Mouse (Mus musculus) liver, adult 2 months (tissue): ENCODE data around the gene Rcl1. TPM values are rescaled to one million over a fixed set of nuclear protein-coding genes. Genes with fewer than 3 reads are reported as not detected.
A peak's percentile ranks its signal among the peaks of the same experiment; 100 is the strongest.

Experiments
- DNase-seq: peaks from one replicate; pipeline ENCODE4 v3.0.0-alpha.2; 2011; ENCODE audit warnings: low read depth, low spot score; ENCODE audit errors: extremely low read depth
- H3K27ac ChIP-seq: fragments of 200-500 bp; replicated peaks from 2 replicates; pipeline ENCODE4 v1.5.1; 2012; ENCODE audit warnings: low read depth, mild to moderate bottlenecking, control low read depth, inconsistent platforms, low read length; ENCODE audit not compliant: insufficient read depth
- H3K27me3 ChIP-seq: fragments of 200-500 bp; 2 replicates; pipeline ENCODE4 v1.6.1; 2012; ENCODE audit warnings: mild to moderate bottlenecking, moderate library complexity, low read length, inconsistent platforms; ENCODE audit not compliant: control insufficient read depth, insufficient read depth
- H3K36me3 ChIP-seq: fragments of 200-500 bp; 2 replicates; pipeline ENCODE4 v1.6.1; 2012; ENCODE audit warnings: low read length, inconsistent platforms; ENCODE audit not compliant: control insufficient read depth, insufficient read depth
- H3K4me1 ChIP-seq: fragments of 200-500 bp; 2 replicates; pipeline ENCODE4 v1.6.1; 2011; ENCODE audit warnings: low read length; ENCODE audit not compliant: control insufficient read depth, insufficient read depth
- H3K4me3 ChIP-seq: fragments of 200-500 bp; 2 replicates; pipeline ENCODE4 v1.5.1; 2011; ENCODE audit warnings: low read depth, mild to moderate bottlenecking, control low read depth, low read length, moderate library complexity; ENCODE audit not compliant: insufficient read depth
- H3K79me2 ChIP-seq: fragments of 200-500 bp; 2 replicates; pipeline ENCODE4 v1.6.1; 2012; ENCODE audit warnings: inconsistent platforms, mild to moderate bottlenecking, low read length, moderate library complexity; ENCODE audit not compliant: control insufficient read depth, insufficient read depth
- H3K9ac ChIP-seq: fragments of 200-500 bp; 2 replicates; pipeline ENCODE4 v1.6.1; 2012; ENCODE audit warnings: low read depth, mild to moderate bottlenecking, control low read depth, inconsistent platforms, low read length
- CTCF ChIP-seq: fragments of 200-500 bp; IDR thresholded peaks from 2 replicates; pipeline ENCODE4 v1.5.1; 2011; ENCODE audit warnings: low read depth, low read length, control low read depth
- POLR2A ChIP-seq: fragments of 200-500 bp; IDR thresholded peaks from 2 replicates; pipeline ENCODE4 v1.6.1; 2011; ENCODE audit warnings: low read length, control low read depth; ENCODE audit not compliant: insufficient read depth; ENCODE audit errors: extremely low read depth
- WGBS: fragments of 180-500 bp; shearing (Covaris S2); methylation state at CpG from one replicate; pipeline ENCODE4 v1.1.7; 2018; 5-methylcytosine and 5-hydroxymethylcytosine counted together
- polyA plus RNA-seq: library from polyadenylated mRNA; depleted of rRNA; stranded (reverse); fragments of >200 nt; gene quantifications from 2 replicates; pipeline ENCODE4 v1.2.3, GENCODE M21; 2012
- total RNA-seq: library from RNA; depleted of rRNA; stranded (reverse); fragments of >200 nt; gene quantifications from 2 replicates; pipeline ENCODE4 v1.2.3, GENCODE M21; 2014

The Rcl1 gene
- total and polyA plus RNA-seq, 2 experiments: 87.8 to 132 TPM

GRCm38 (mm10) chr19:29140933-29141332 lies 39.8 kb downstream of the Rcl1 start:
- no peaks in the 10 kb centered on the region for H3K27me3 ChIP-seq
- H3K4me1 ChIP-seq: 0 out of 2 replicates have a peak, but pooled peaks cover 1% of the 10 kb centered on the region
- no peak overlapping the region for H3K27ac ChIP-seq
- 93% methylated on average over 16 of the region's 16 CpGs for WGBS
- no peak overlapping the region for H3K9ac ChIP-seq
- H3K4me3 ChIP-seq: no peak overlapping the region
- H3K79me2 ChIP-seq: peaks cover 3% of the 10 kb centered on the region; the same call in 1 of the 2 replicates
- H3K36me3 ChIP-seq: peaks cover 89% of the 10 kb centered on the region
- TF ChIP-seq POLR2A (no peak), CTCF (no peak)
- no peak for DNase-seq

- H3K79me2 ChIP-seq: peaks cover 3% of the 10 kb centered on the region; the same call in 1 of the 2 replicates
- 0 out of 2 replicates have a peak, but pooled peaks cover 1% of the 10 kb centered on the region for H3K4me1 ChIP-seq
- TF ChIP-seq POLR2A (no peak), CTCF (no peak)
- WGBS: 88% methylated on average over 6 of the region's 6 CpGs
- peaks cover 81% of the 10 kb centered on the region for H3K36me3 ChIP-seq
- no peak overlapping the region for H3K4me3 ChIP-seq
- H3K27me3 ChIP-seq: no peaks in the 10 kb centered on the region
- no peak overlapping the region for H3K9ac ChIP-seq
- DNase-seq: no peak
- H3K27ac ChIP-seq: no peak overlapping the region
Measured at GRCm38 (mm10) chr19:29142307-29142706, 41.1 kb downstream of the Rcl1 start.

GRCm38 (mm10) chr19:29145421-29145820 lies 44.2 kb downstream of the Rcl1 start:
- no peaks in the 10 kb centered on the region for H3K79me2 ChIP-seq
- TF ChIP-seq CTCF (no peak), POLR2A (no peak)
- peak; percentile 51 for DNase-seq
- H3K27ac ChIP-seq: peak overlapping the region; percentile 27; the same call in 1 of the 2 replicates
- no peak overlapping the region for H3K9ac ChIP-seq
- no peak overlapping the region for H3K4me3 ChIP-seq
- H3K36me3 ChIP-seq: peaks cover 52% of the 10 kb centered on the region
- H3K4me1 ChIP-seq: 0 out of 2 replicates have a peak, but pooled peaks cover under 1% of the 10 kb centered on the region
- H3K27me3 ChIP-seq: no peaks in the 10 kb centered on the region
- WGBS: 77% methylated on average over 6 of the region's 6 CpGs

GRCm38 (mm10) chr19:29146820-29147219 lies 45.6 kb downstream of the Rcl1 start:
- Histone ChIP-seq H3K27me3 (no peaks in the 10 kb centered on the region), H3K4me1 (no peaks in the 10 kb centered on the region), H3K4me3 (no peak overlapping the region), H3K9ac (no peak overlapping the region), H3K27ac (no peak overlapping the region), H3K79me2 (no peaks in the 10 kb centered on the region), H3K36me3 (peaks cover 40% of the 10 kb centered on the region)
- 75% methylated on average over 9 of the region's 9 CpGs for WGBS
- peak; percentile 33 for DNase-seq
- no peak for TF ChIP-seq POLR2A
- TF ChIP-seq CTCF: no peak

GRCm38 (mm10) chr19:29149583-29149982 lies 48.4 kb downstream of the Rcl1 start:
- peaks cover 15% of the 10 kb centered on the region for H3K36me3 ChIP-seq
- peak; percentile 30 for DNase-seq
- H3K27me3 ChIP-seq: no peaks in the 10 kb centered on the region
- H3K27ac ChIP-seq: no peak overlapping the region
- no peaks in the 10 kb centered on the region for H3K4me1 ChIP-seq
- TF ChIP-seq CTCF: no peak
- no peak for TF ChIP-seq POLR2A
- H3K4me3 ChIP-seq: no peak overlapping the region
- 68% methylated on average over 6 of the region's 6 CpGs for WGBS
- H3K79me2 ChIP-seq: no peaks in the 10 kb centered on the region
- no peak overlapping the region for H3K9ac ChIP-seq

- WGBS: 73% methylated on average over 6 of the region's 6 CpGs
- H3K9ac ChIP-seq: no peak overlapping the region
Measured at GRCm38 (mm10) chr19:29150038-29150437, 48.9 kb downstream of the Rcl1 start.

More at GRCm38 (mm10) chr19:29150038-29150437, 48.9 kb downstream of the Rcl1 start:
- peak; percentile 13 for DNase-seq
- Histone ChIP-seq H3K4me3 (no peak overlapping the region), H3K27me3 (no peaks in the 10 kb centered on the region), H3K79me2 (no peaks in the 10 kb centered on the region), H3K27ac (no peak overlapping the region), H3K4me1 (no peaks in the 10 kb centered on the region), H3K36me3 (peaks cover 11% of the 10 kb centered on the region)
- no peak for TF ChIP-seq POLR2A
- 0 out of 2 replicates have a peak, but pooled peaks have one; percentile 1 for TF ChIP-seq CTCF
